Mouse (Mus musculus) midbrain, postnatal 0 days (tissue): ENCODE data around the gene Pafah1b3. TPM values are rescaled to one million over a fixed set of nuclear protein-coding genes. Genes with fewer than 3 reads are reported as not detected.
"Not testable (repeated sequence)": the region's sequence is repeated elsewhere in the genome, so short reads cannot be mapped to it uniquely, and the experiment has no call there.

Experiments used
- ATAC-seq: fragments of 200-750 bp; cut with Nextera tagmentation; 2 replicates; pipeline ENCODE4 v1.8.0; 2017; ENCODE audit warnings: moderate number of reproducible peaks, mild to moderate bottlenecking, moderate TSS enrichment, moderate library complexity; ENCODE audit not compliant: low FRiP score
- DNase-seq: peaks from one replicate; pipeline ENCODE4 v3.0.0-alpha.2; 2015; ENCODE audit warnings: low spot score
- H3K27ac ChIP-seq: fragments of 300-500 bp; sonication (generic); 2 replicates; pipeline ENCODE4 v1.5.1; 2014; ENCODE audit warnings: low read depth, mild to moderate bottlenecking, low read length, mixed read lengths
- H3K27me3 ChIP-seq: fragments of 300-500 bp; sonication (generic); 2 replicates; pipeline ENCODE4 v1.6.1; 2014; ENCODE audit warnings: low read length, control low read depth, mixed read lengths; ENCODE audit not compliant: insufficient read depth
- H3K36me3 ChIP-seq: fragments of 300-500 bp; sonication (generic); 2 replicates; pipeline ENCODE4 v1.6.1; 2014; ENCODE audit warnings: low read length, control low read depth, mixed read lengths; ENCODE audit not compliant: insufficient read depth
- H3K4me1 ChIP-seq: fragments of 300-500 bp; sonication (generic); 2 replicates; pipeline ENCODE4 v1.6.1; 2014; ENCODE audit warnings: mild to moderate bottlenecking, control low read depth, antibody characterized with exemption, low read length, mixed read lengths; ENCODE audit not compliant: insufficient read depth
- H3K4me2 ChIP-seq: fragments of 300-500 bp; sonication (generic); 2 replicates; pipeline ENCODE4 v1.6.1; 2014; ENCODE audit warnings: low read depth, mild to moderate bottlenecking, low read length, mixed read lengths; ENCODE audit not compliant: poor library complexity, severe bottlenecking
- H3K4me3 ChIP-seq: fragments of 300-500 bp; sonication (generic); 2 replicates; pipeline ENCODE4 v1.5.1; 2014; ENCODE audit warnings: low read depth, mild to moderate bottlenecking, low read length, moderate library complexity
- H3K9ac ChIP-seq: fragments of 300-500 bp; sonication (generic); replicated peaks from 2 replicates; pipeline ENCODE4 v1.6.1; 2014; ENCODE audit warnings: mild to moderate bottlenecking, low read length, moderate library complexity, mixed read lengths; ENCODE audit not compliant: poor library complexity, severe bottlenecking
- H3K9me3 ChIP-seq: fragments of 300-500 bp; sonication (generic); 2 replicates; pipeline ENCODE4 v1.6.1; 2016; ENCODE audit warnings: low read length, control low read depth
- CTCF ChIP-seq: IDR thresholded peaks from 2 replicates; pipeline ENCODE4 v1.5.1; 2016; ENCODE audit warnings: antibody characterized with exemption, mild to moderate bottlenecking
- WGBS: fragments of 180-500 bp; shearing (Covaris S2); extraction: QIAGEN DNeasy Blood & Tissue Kit; methylation state at CpG from one replicate; pipeline ENCODE4 v1.1.7; 2014; 5-methylcytosine and 5-hydroxymethylcytosine counted together
- polyA plus RNA-seq: library from polyadenylated mRNA; unstranded; fragments of >200 nt; fragmentation: Nextera tagmentation; extraction: Ambion mirVana; gene quantifications from 2 replicates; pipeline ENCODE4 v1.2.1, GENCODE M21; 2015
- total RNA-seq: library from RNA; depleted of rRNA; stranded (reverse); fragments of >200 nt; gene quantifications from 2 replicates; pipeline ENCODE4 v1.2.3, GENCODE M21; 2014

Gene Pafah1b3
- total and polyA plus RNA-seq, 2 experiments from 2014 or later, result 604 to 661 TPM

GRCm38 (mm10) chr7:25266180-25266962 lies 31.4 kb downstream of the Pafah1b3 start:
- TF ChIP-seq CTCF, result no peak
- WGBS, result 89% methylated on average over 8 of the region's 8 CpGs
- Histone ChIP-seq H3K4me3 (no peak overlapping the region), H3K4me1 (peaks cover 6% of the 10 kb centered on the region; the same call in 1 of the 2 replicates), H3K27me3 (no peaks in the 10 kb centered on the region), H3K9ac (no peak overlapping the region), H3K27ac (no peak overlapping the region), H3K4me2 (peak overlapping the region; percentile 52), H3K36me3 (peaks cover 7% of the 10 kb centered on the region; the same call in 1 of the 2 replicates), H3K9me3 (no peaks in the 10 kb centered on the region)
- DNase-seq (no peak), ATAC-seq (no peak)

GRCm38 (mm10) chr7:25265743-25266142 lies 32.0 kb downstream of the Pafah1b3 start:
- not testable (repeated sequence) for H3K4me1 ChIP-seq, H3K27me3 ChIP-seq, ATAC-seq

GRCm38 (mm10) chr7:25263968-25264870 lies 33.6 kb downstream of the Pafah1b3 start:
- Histone ChIP-seq H3K4me2 (no peak overlapping the region), H3K9ac (no peak overlapping the region), H3K9me3 (no peaks in the 10 kb centered on the region), H3K27me3 (no peaks in the 10 kb centered on the region), H3K36me3 (no peaks in the 10 kb centered on the region), H3K4me3 (no peak overlapping the region), H3K4me1 (no peaks in the 10 kb centered on the region), H3K27ac (no peak overlapping the region)
- DNase-seq (no peak), ATAC-seq (no peak)
- no peak for TF ChIP-seq CTCF
- 29% methylated on average over 17 of the region's 17 CpGs for WGBS

More at GRCm38 (mm10) chr7:25265743-25266142, 32.0 kb downstream of the Pafah1b3 start:
- H3K9ac ChIP-seq, H3K27ac ChIP-seq, H3K4me2 ChIP-seq, H3K9me3 ChIP-seq, H3K36me3 ChIP-seq, DNase-seq, H3K4me3 ChIP-seq: not testable (repeated sequence)
- 94% methylated on average over 5 of the region's 5 CpGs for WGBS

- Histone ChIP-seq H3K9me3 (no peaks in the 10 kb centered on the region), H3K27ac (no peak overlapping the region), H3K4me2 (no peak overlapping the region), H3K4me3 (no peak overlapping the region), H3K36me3 (no peaks in the 10 kb centered on the region), H3K9ac (no peak overlapping the region), H3K27me3 (no peaks in the 10 kb centered on the region), H3K4me1 (no peaks in the 10 kb centered on the region)
- DNase-seq (no peak), ATAC-seq (no peak)
- no peak; the same call in 1 of the 2 replicates for TF ChIP-seq CTCF
- 64% methylated on average over 1 of the region's 1 CpGs for whole genome bisulfite sequencing
Observed at GRCm38 (mm10) chr7:25261896-25262295, 35.9 kb downstream of the Pafah1b3 start.

- Histone ChIP-seq H3K27me3 (no peaks in the 10 kb centered on the region), H3K9ac (peak overlapping the region; percentile 37), H3K4me2 (peak overlapping the region; percentile 99), H3K36me3 (no peaks in the 10 kb centered on the region), H3K4me1 (peaks cover 27% of the 10 kb centered on the region; the same call in 1 of the 2 replicates), H3K4me3 (peak overlapping the region; percentile 83), H3K9me3 (no peaks in the 10 kb centered on the region), H3K27ac (peak overlapping the region; percentile 44)
- 12% methylated on average over 8 of the region's 8 CpGs for WGBS
- no peak for ATAC-seq
- TF ChIP-seq CTCF, result no peak
- DNase-seq, result no peak
Observed at GRCm38 (mm10) chr7:25251822-25252221, 46.0 kb downstream of the Pafah1b3 start.
